Mouse (Mus musculus) macrophage (primary cell): ENCODE measurements around the gene Nup35. TPM values are rescaled to one million over a fixed set of nuclear protein-coding genes. Genes with fewer than 3 reads are reported as not detected.

Experiments
- H3K27ac ChIP-seq: fragments of 350-480 bp; formaldehyde crosslinking; 2 replicates; pipeline ENCODE4 v1.9.0; 2021
- H3K36me3 ChIP-seq: fragments of 350-480 bp; formaldehyde crosslinking; 2 replicates; pipeline ENCODE4 v1.9.0; 2021; ENCODE audit errors: inconsistent target
- H3K4me3 ChIP-seq: fragments of 350-480 bp; formaldehyde crosslinking; 2 replicates; pipeline ENCODE4 v1.9.0; 2021; ENCODE audit errors: inconsistent target
- H3K79me2 ChIP-seq: fragments of 350-480 bp; formaldehyde crosslinking; 2 replicates; pipeline ENCODE4 v1.9.0; 2021; ENCODE audit errors: inconsistent target
- WGBS: methylation state at CpG from one replicate; pipeline ENCODE4 v1.1.7; 2026; ENCODE audit warnings: inconsistent platforms; ENCODE audit not compliant: missing documents; 5-methylcytosine and 5-hydroxymethylcytosine counted together
- polyA plus RNA-seq: library from polyadenylated mRNA; stranded (reverse); fragments of 250-400 nt; gene quantifications from 3 replicates; pipeline ENCODE4 v1.2.4, GENCODE M21; 2018; ENCODE audit warnings: inconsistent platforms
- total RNA-seq, 78 experiments: library from RNA; depleted of rRNA; stranded (reverse); fragments of 250-400 nt; gene quantifications; 1 replicate in 9 of 78; 2 replicates in 24 of 78; 3 replicates in 43 of 78; 4 replicates in 2 of 78; pipeline ENCODE4 v1.2.4; 2018; ENCODE audit warnings: inconsistent platforms in 56 of 78

The Nup35 gene
- 10 to 100 TPM in 5 of 26 experiments, 1 to 10 TPM in 21; 1.5 to 15.2 (median 7.4) TPM for total RNA-seq (2018; cell fraction: chromatin; rRNA removed)
- 10 to 100 TPM in 8 of 26 experiments, 1 to 10 TPM in 18; 4.7 to 11.6 (median 9.1) TPM for total RNA-seq (2018; cell fraction: cytosol; rRNA removed)
- total RNA-seq (2018; cell fraction: nucleus; rRNA removed) = 10 to 100 TPM in 6 of 26 experiments, 1 to 10 TPM in 20; 2.4 to 17.2 (median 5.0) TPM
- 8.5 to 19.1 TPM (median 17.6 TPM) in 3 replicates for polyA plus RNA-seq

GRCm38 (mm10) chr2:80616854-80617737 lies at the start of gene Nup35, which contains the start of gene Dusp19:
Nup35 (plus strand) TSS chr2:80617236.
Dusp19 (plus strand) TSS chr2:80617045.
- no peaks in the 10 kb centered on the region for H3K79me2 ChIP-seq
- H3K36me3 ChIP-seq = no peaks in the 10 kb centered on the region
- 2% methylated on average over 21 of the region's 21 CpGs for WGBS
- peak within 1 kb of the TSS; percentile 85 for H3K4me3 ChIP-seq
- peak within 1 kb of the TSS; percentile 63 for H3K27ac ChIP-seq

GRCm38 (mm10) chr2:80567411-80567810 lies 49.6 kb upstream of the Nup35 start:
- no peak overlapping the region for H3K27ac ChIP-seq
- no peaks in the 10 kb centered on the region for H3K36me3 ChIP-seq
- no peak overlapping the region for H3K4me3 ChIP-seq
- H3K79me2 ChIP-seq = no peaks in the 10 kb centered on the region
- 86% methylated on average over 4 of the region's 4 CpGs for WGBS

- no peak overlapping the region for H3K4me3 ChIP-seq
- 83% methylated on average over 4 of the region's 4 CpGs for WGBS
- no peaks in the 10 kb centered on the region for H3K79me2 ChIP-seq
Observed at GRCm38 (mm10) chr2:80570656-80571055, 46.4 kb upstream of the Nup35 start.

GRCm38 (mm10) chr2:80577286-80577685 lies 39.8 kb upstream of the Nup35 start:
- Histone ChIP-seq H3K79me2 (no peaks in the 10 kb centered on the region), H3K36me3 (no peaks in the 10 kb centered on the region), H3K27ac (no peak overlapping the region), H3K4me3 (no peak overlapping the region)
- 92% methylated on average over 1 of the region's 1 CpGs for WGBS

More at GRCm38 (mm10) chr2:80570656-80571055, 46.4 kb upstream of the Nup35 start:
- Histone ChIP-seq H3K36me3 (no peaks in the 10 kb centered on the region), H3K27ac (no peak overlapping the region)

GRCm38 (mm10) chr2:80579253-80579891 lies 37.7 kb upstream of the Nup35 start:
- 4% methylated on average over 6 of the region's 6 CpGs for WGBS
- Histone ChIP-seq H3K27ac (no peak overlapping the region), H3K79me2 (no peaks in the 10 kb centered on the region), H3K4me3 (no peak overlapping the region), H3K36me3 (no peaks in the 10 kb centered on the region)

GRCm38 (mm10) chr2:80580311-80580961 lies 36.6 kb upstream of the Nup35 start:
- WGBS = 1% methylated on average over 64 of the region's 65 CpGs
- Histone ChIP-seq H3K27ac (no peak overlapping the region), H3K79me2 (no peaks in the 10 kb centered on the region), H3K36me3 (no peaks in the 10 kb centered on the region), H3K4me3 (no peak overlapping the region)

GRCm38 (mm10) chr2:80581043-80581711 lies 35.9 kb upstream of the Nup35 start, which contains the start of gene Nckap1:
Nckap1 (minus strand) TSS chr2:80581380.
- Histone ChIP-seq H3K36me3 (no peaks in the 10 kb centered on the region), H3K79me2 (no peaks in the 10 kb centered on the region), H3K4me3 (no peak within 1 kb of the TSS), H3K27ac (no peak within 1 kb of the TSS)
- WGBS = under 1% methylated on average over 63 of the region's 88 CpGs

GRCm38 (mm10) chr2:80582356-80582755 lies 34.7 kb upstream of the Nup35 start:
- no peaks in the 10 kb centered on the region for H3K36me3 ChIP-seq
- H3K4me3 ChIP-seq = no peak overlapping the region
- H3K27ac ChIP-seq = no peak overlapping the region
- 94% methylated on average over 3 of the region's 3 CpGs for WGBS
- no peaks in the 10 kb centered on the region for H3K79me2 ChIP-seq

- H3K4me3 ChIP-seq = no peak overlapping the region
- H3K79me2 ChIP-seq = no peaks in the 10 kb centered on the region
- WGBS = 87% methylated on average over 4 of the region's 4 CpGs
- H3K36me3 ChIP-seq = no peaks in the 10 kb centered on the region
- H3K27ac ChIP-seq = no peak overlapping the region
Observed at GRCm38 (mm10) chr2:80594215-80594918, 22.7 kb upstream of the Nup35 start.

GRCm38 (mm10) chr2:80596960-80597359 lies 20.1 kb upstream of the Nup35 start:
- no peaks in the 10 kb centered on the region for H3K79me2 ChIP-seq
- no peak overlapping the region for H3K4me3 ChIP-seq
- WGBS = 94% methylated on average over 5 of the region's 5 CpGs
- no peak overlapping the region for H3K27ac ChIP-seq
- H3K36me3 ChIP-seq = no peaks in the 10 kb centered on the region

GRCm38 (mm10) chr2:80599850-80600249 lies 17.2 kb upstream of the Nup35 start:
- H3K27ac ChIP-seq = no peak overlapping the region
- H3K36me3 ChIP-seq = no peaks in the 10 kb centered on the region
- WGBS = 93% methylated on average over 3 of the region's 3 CpGs
- H3K4me3 ChIP-seq = no peak overlapping the region
- H3K79me2 ChIP-seq = no peaks in the 10 kb centered on the region

- H3K27ac ChIP-seq = no peak overlapping the region
- no peaks in the 10 kb centered on the region for H3K36me3 ChIP-seq
- no peaks in the 10 kb centered on the region for H3K79me2 ChIP-seq
- no peak overlapping the region for H3K4me3 ChIP-seq
Observed at GRCm38 (mm10) chr2:80600611-80601010, 16.4 kb upstream of the Nup35 start.

GRCm38 (mm10) chr2:80602756-80603155 lies 14.3 kb upstream of the Nup35 start:
- H3K36me3 ChIP-seq = no peaks in the 10 kb centered on the region
- no peak overlapping the region for H3K27ac ChIP-seq
- WGBS = 94% methylated on average over 12 of the region's 13 CpGs
- no peaks in the 10 kb centered on the region for H3K79me2 ChIP-seq
- no peak overlapping the region for H3K4me3 ChIP-seq
